Mouse (Mus musculus): Measurements from ENCODE around the gene Prkcq. TPM values are rescaled to one million over a fixed set of nuclear protein-coding genes. Genes with fewer than 3 reads are reported as not detected.

Gene Prkcq
- polyA plus RNA-seq, 1 experiment from 2014 or later: 5.6 TPM

DNA sequence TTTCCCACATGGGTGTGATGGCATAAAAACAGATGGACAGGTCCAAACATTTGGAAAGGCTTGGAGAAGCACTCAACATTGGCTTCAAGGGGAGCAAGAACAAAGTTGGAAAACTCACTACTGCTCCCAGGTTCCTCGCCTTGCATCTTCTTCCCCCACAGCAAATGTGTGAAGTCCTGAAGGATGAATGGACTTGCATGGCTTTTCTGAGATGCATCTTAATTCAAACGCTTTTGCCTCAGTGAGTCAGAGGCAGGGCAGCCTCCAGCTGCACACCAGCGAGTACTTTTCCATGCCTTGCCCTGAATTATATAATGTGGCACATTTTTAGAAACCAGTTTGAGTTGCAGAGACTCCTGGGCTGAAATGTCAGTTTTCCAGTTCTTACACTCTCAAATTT is 175.9 kb downstream of the Prkcq start:
- no peak for TF ChIP-seq CTCF (IDR thresholded peaks at IDR 0.05; ENCODE audit: low read depth)
- DNase-seq (ENCODE audit: low spot score): no peak
- no peaks in the 10 kb centered on the region for H3K4me1 ChIP-seq (replicated peaks; ENCODE audit: insufficient read depth, low read length)
- 82% methylated on average over 3 of the region's 3 CpGs for whole genome bisulfite sequencing
- H3K27me3 ChIP-seq (ENCODE audit: insufficient read depth, low read length): no peaks in the 10 kb centered on the region
- no peak overlapping the region for H3K4me2 ChIP-seq (ENCODE audit: low read length)
- no peaks in the 10 kb centered on the region for H3K9me3 ChIP-seq (replicated peaks; ENCODE audit: low read length)
- H3K4me3 ChIP-seq (replicated peaks; ENCODE audit: low read depth, low read length): no peak overlapping the region
- H3K9ac ChIP-seq (ENCODE audit: low read depth, low read length): no peak overlapping the region
- no peak overlapping the region for H3K27ac ChIP-seq
- no peaks in the 10 kb centered on the region for H3K36me3 ChIP-seq (ENCODE audit: insufficient read depth, low read length)
- ATAC-seq (replicated peaks; ENCODE audit: low FRiP score, low read depth): no peak

Measured in kidney, postnatal 0 days (tissue).